Mouse (Mus musculus): ENCODE results near the gene Gria3. TPM values are rescaled to one million over a fixed set of nuclear protein-coding genes. Genes with fewer than 3 reads are reported as not detected.

Gene Gria3
- 8.1 and 8.2 TPM in 2 replicates for polyA plus RNA-seq (2011; ENCODE audit: insufficient read depth, insufficient read length, low read depth, missing spikeins)

DNA sequence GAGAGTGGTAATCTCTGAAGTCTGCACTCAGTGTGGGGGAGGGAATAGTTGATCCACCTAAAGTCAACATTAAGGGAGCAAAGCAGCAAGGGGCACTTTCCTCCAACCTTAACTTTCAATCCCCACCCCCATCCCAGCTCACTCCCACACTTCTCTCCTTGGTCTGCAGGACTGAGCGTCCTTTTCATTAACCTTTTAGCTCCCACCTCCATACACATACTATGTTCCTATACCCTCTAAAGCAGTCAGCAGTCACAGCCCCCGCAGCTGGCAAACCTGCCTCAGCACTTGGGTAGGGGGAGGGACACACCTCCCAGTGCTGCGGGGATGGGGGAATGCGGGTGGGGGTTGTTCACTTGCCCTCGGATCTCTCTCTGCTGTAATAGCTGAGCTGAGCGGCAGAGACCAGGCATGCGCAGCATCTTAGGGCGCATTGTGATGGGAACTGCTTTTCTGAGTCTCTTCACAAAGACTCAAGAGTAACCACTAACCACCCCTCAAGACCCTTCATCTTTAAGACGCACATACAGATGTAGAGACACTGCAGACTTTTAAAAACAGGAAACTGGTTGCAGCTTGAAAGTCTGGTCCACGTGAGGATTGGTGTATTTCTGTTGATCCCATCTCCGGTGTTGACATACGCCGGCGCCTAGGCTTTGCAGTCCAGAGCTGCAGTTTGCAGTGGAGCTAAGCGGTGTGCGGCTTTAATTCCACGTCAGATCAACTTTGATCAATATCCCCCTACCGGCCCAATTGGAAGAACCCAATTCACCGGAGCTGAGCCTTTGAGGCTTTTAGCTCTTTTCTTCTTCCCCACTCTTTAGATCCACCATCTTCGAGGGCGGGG, at the start of gene Gria3:
Gria3 (plus strand) TSS at position 797 of the 847 bp plus-strand sequence.
- peak within 1 kb of the TSS; percentile 69 for H3K4me3 ChIP-seq (ENCODE audit: low read depth, low read length)
- no peaks in the 10 kb centered on the region for H3K27me3 ChIP-seq (ENCODE audit: control insufficient read depth, insufficient read depth, low read length, poor library complexity, severe bottlenecking)
- H3K27ac ChIP-seq (ENCODE audit: insufficient read depth, low read length): no peak within 1 kb of the TSS
- H3K9me3 ChIP-seq (replicated peaks; ENCODE audit: control insufficient read depth, insufficient read depth, low read length, poor library complexity, severe bottlenecking): no peaks in the 10 kb centered on the region
- peak within 1 kb of the TSS; percentile 58 for H3K9ac ChIP-seq (ENCODE audit: low read depth, poor library complexity, severe bottlenecking)
- TF ChIP-seq POLR2A (IDR thresholded peaks at IDR 0.05; ENCODE audit: insufficient read depth, low read length) (no peak), EP300 (IDR thresholded peaks at IDR 0.05; ENCODE audit: insufficient read depth, low read depth, low read length) (no peak), CTCF (IDR thresholded peaks at IDR 0.05; ENCODE audit: low read depth, low read length) (no peak)
- H3K36me3 ChIP-seq (ENCODE audit: control insufficient read depth, insufficient read depth, low read length, poor library complexity, severe bottlenecking): no peaks in the 10 kb centered on the region
- H3K4me1 ChIP-seq (ENCODE audit: control insufficient read depth, insufficient read depth, low read length): peaks cover 2% of the 10 kb centered on the region

DNA sequence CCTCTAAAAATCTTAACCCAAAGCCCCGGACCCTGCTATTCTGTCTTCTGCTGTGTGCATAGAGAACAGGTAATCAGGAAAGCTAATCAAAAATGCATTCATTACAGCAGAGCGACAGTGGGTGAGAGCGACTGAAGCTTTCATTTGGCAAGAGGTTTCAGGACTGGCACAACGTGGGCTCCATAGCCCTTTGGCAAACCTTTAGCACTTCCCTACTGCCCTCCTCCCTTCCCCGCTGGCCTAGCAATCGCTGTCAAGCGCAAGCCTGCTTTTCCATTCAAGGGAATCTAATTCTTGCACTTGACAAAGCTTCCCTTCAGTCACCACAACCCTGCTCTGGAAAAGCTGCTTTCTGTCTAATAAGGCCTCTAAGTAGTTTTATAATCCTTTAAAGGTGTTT, 13.6 kb upstream of the Gria3 start:
- Histone ChIP-seq H3K4me3 (ENCODE audit: low read depth, low read length) (no peak overlapping the region), H3K36me3 (ENCODE audit: control insufficient read depth, insufficient read depth, low read length, poor library complexity, severe bottlenecking) (no peaks in the 10 kb centered on the region), H3K9ac (ENCODE audit: low read depth, poor library complexity, severe bottlenecking) (no peak overlapping the region), H3K9me3 (replicated peaks; ENCODE audit: control insufficient read depth, insufficient read depth, low read length, poor library complexity, severe bottlenecking) (no peaks in the 10 kb centered on the region), H3K27ac (ENCODE audit: insufficient read depth, low read length) (no peak overlapping the region), H3K4me1 (ENCODE audit: control insufficient read depth, insufficient read depth, low read length) (no peaks in the 10 kb centered on the region), H3K27me3 (ENCODE audit: control insufficient read depth, insufficient read depth, low read length, poor library complexity, severe bottlenecking) (no peaks in the 10 kb centered on the region)
- no peak for TF ChIP-seq CTCF (IDR thresholded peaks at IDR 0.05; ENCODE audit: low read depth, low read length)

DNA sequence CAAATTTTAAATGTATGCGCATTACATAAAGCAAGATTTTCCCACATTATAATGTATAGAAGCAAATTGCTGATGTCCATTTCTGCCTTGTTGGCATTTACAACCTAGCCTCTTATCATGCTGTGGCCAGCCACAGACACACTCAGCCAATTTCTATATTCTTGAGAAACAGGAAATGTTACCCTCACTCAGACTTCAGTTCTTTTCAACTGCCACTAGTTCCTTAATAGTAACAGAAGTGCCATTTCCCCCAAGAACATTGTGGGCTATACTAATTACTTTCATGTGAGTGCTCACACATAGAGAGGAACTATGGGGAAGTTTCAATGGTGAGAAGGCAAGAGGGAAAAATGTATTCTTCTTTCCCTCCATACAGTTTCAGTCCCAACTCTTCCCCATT, 11.6 kb upstream of the Gria3 start:
- Histone ChIP-seq H3K9me3 (replicated peaks; ENCODE audit: control insufficient read depth, insufficient read depth, low read length, poor library complexity, severe bottlenecking) (no peaks in the 10 kb centered on the region), H3K27me3 (ENCODE audit: control insufficient read depth, insufficient read depth, low read length, poor library complexity, severe bottlenecking) (no peaks in the 10 kb centered on the region), H3K4me3 (ENCODE audit: low read depth, low read length) (no peak overlapping the region), H3K4me1 (ENCODE audit: control insufficient read depth, insufficient read depth, low read length) (no peaks in the 10 kb centered on the region), H3K27ac (ENCODE audit: insufficient read depth, low read length) (no peak overlapping the region), H3K9ac (ENCODE audit: low read depth, poor library complexity, severe bottlenecking) (no peak overlapping the region), H3K36me3 (ENCODE audit: control insufficient read depth, insufficient read depth, low read length, poor library complexity, severe bottlenecking) (no peaks in the 10 kb centered on the region)
- TF ChIP-seq CTCF (IDR thresholded peaks at IDR 0.05; ENCODE audit: low read depth, low read length): no peak
- TF ChIP-seq EP300 (IDR thresholded peaks at IDR 0.05; ENCODE audit: insufficient read depth, low read depth, low read length): no peak
- no peak for TF ChIP-seq POLR2A (IDR thresholded peaks at IDR 0.05; ENCODE audit: insufficient read depth, low read length)

DNA sequence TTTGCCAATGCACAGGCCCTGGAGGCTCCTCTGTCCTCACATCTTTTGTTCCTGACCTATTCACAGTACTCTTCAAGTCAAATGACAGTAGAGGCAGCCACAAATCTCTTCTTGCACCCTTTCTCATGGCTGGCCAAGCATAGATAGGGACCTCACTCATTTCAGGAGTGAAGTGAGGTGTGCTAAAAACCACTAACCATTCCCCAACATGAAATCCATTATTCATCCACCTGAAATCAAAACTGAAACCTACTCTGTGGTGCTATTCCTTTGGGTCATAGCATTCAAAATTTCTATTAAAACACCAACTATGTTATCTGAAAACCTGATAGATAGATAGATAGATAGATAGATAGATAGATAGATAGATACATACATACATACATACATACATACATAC, 2.2 kb upstream of the Gria3 start:
- Histone ChIP-seq H3K9ac (ENCODE audit: low read depth, poor library complexity, severe bottlenecking) (no peak overlapping the region), H3K9me3 (replicated peaks; ENCODE audit: control insufficient read depth, insufficient read depth, low read length, poor library complexity, severe bottlenecking) (no peaks in the 10 kb centered on the region), H3K4me1 (ENCODE audit: control insufficient read depth, insufficient read depth, low read length) (peaks cover 1% of the 10 kb centered on the region), H3K36me3 (ENCODE audit: control insufficient read depth, insufficient read depth, low read length, poor library complexity, severe bottlenecking) (no peaks in the 10 kb centered on the region), H3K27ac (ENCODE audit: insufficient read depth, low read length) (no peak overlapping the region), H3K27me3 (ENCODE audit: control insufficient read depth, insufficient read depth, low read length, poor library complexity, severe bottlenecking) (no peaks in the 10 kb centered on the region), H3K4me3 (ENCODE audit: low read depth, low read length) (no peak overlapping the region)
- TF ChIP-seq POLR2A (IDR thresholded peaks at IDR 0.05; ENCODE audit: insufficient read depth, low read length) (no peak), CTCF (IDR thresholded peaks at IDR 0.05; ENCODE audit: low read depth, low read length) (no peak), EP300 (IDR thresholded peaks at IDR 0.05; ENCODE audit: insufficient read depth, low read depth, low read length) (no peak)

DNA sequence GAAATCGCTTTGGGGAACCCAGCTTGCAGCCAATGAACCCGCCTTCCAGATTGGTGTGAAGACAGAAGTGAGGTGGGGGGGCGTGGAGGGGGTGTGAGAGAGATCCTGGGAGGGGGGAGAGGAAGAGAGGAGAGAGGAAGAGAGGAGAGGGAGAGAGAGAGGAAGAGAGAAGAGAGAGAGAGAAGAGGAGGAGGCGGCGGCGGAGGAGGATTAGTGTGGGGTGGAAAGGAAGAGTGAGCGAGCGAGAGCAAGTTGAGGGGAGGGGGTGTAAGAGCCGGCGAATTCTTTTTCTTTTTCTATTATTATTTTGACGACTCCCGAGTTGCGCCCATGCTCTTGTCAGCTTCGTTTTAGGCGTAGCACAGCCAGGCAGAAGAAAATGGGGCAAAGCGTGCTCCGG, 532 bp downstream of the Gria3 start:
- H3K9ac ChIP-seq (ENCODE audit: low read depth, poor library complexity, severe bottlenecking): peak overlapping the region; percentile 58

DNA sequence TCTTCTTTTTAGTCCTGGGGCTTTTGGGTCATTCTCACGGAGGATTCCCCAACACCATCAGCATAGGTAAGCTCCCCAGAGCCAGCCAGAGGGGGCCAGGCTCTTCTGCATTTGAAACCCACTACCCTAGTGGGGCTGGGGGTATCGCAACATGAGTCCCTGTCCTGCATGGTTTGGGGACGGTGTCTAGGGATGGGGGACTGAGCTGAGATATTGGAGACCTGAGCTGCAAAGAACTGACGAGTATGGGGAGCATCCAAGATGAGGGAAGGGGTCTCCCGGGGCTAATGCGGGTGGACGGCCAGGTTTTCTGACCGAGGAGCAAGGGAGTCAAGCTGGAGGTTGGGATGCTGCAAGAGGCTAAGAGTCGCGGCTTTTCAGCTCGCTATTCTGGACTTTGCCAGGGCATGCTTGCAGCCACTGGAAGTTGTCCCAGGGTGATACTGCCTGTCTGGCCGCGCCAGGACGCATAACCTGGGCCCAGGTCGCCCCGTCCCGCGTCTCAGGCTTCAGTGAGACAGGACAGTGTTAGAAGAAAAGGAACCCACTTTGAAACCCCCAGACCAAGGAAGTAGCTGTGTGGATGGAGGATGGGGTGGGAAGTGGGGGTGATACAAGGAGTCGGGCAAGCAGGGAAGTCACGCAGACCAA, 1.1 kb downstream of the Gria3 start:
- no peaks in the 10 kb centered on the region for H3K9me3 ChIP-seq (replicated peaks; ENCODE audit: control insufficient read depth, insufficient read depth, low read length, poor library complexity, severe bottlenecking)
- no peak for TF ChIP-seq POLR2A (IDR thresholded peaks at IDR 0.05; ENCODE audit: insufficient read depth, low read length)
- no peak for TF ChIP-seq EP300 (IDR thresholded peaks at IDR 0.05; ENCODE audit: insufficient read depth, low read depth, low read length)
- no peak for TF ChIP-seq CTCF (IDR thresholded peaks at IDR 0.05; ENCODE audit: low read depth, low read length)
- no peak overlapping the region for H3K27ac ChIP-seq (ENCODE audit: insufficient read depth, low read length)
- peak overlapping the region; percentile 58 for H3K9ac ChIP-seq (ENCODE audit: low read depth, poor library complexity, severe bottlenecking)
- no peaks in the 10 kb centered on the region for H3K27me3 ChIP-seq (ENCODE audit: control insufficient read depth, insufficient read depth, low read length, poor library complexity, severe bottlenecking)
- H3K4me3 ChIP-seq (ENCODE audit: low read depth, low read length): peak overlapping the region; percentile 69
- no peaks in the 10 kb centered on the region for H3K36me3 ChIP-seq (ENCODE audit: control insufficient read depth, insufficient read depth, low read length, poor library complexity, severe bottlenecking)
- H3K4me1 ChIP-seq (ENCODE audit: control insufficient read depth, insufficient read depth, low read length): peaks cover 2% of the 10 kb centered on the region

More for the DNA sequence above, 532 bp downstream of the Gria3 start:
- Histone ChIP-seq H3K36me3 (ENCODE audit: control insufficient read depth, insufficient read depth, low read length, poor library complexity, severe bottlenecking) (no peaks in the 10 kb centered on the region), H3K27ac (ENCODE audit: insufficient read depth, low read length) (no peak overlapping the region), H3K27me3 (ENCODE audit: control insufficient read depth, insufficient read depth, low read length, poor library complexity, severe bottlenecking) (no peaks in the 10 kb centered on the region), H3K4me3 (ENCODE audit: low read depth, low read length) (peak overlapping the region; percentile 69), H3K4me1 (ENCODE audit: control insufficient read depth, insufficient read depth, low read length) (peaks cover 2% of the 10 kb centered on the region), H3K9me3 (replicated peaks; ENCODE audit: control insufficient read depth, insufficient read depth, low read length, poor library complexity, severe bottlenecking) (no peaks in the 10 kb centered on the region)
- TF ChIP-seq POLR2A (IDR thresholded peaks at IDR 0.05; ENCODE audit: insufficient read depth, low read length): no peak
- no peak for TF ChIP-seq EP300 (IDR thresholded peaks at IDR 0.05; ENCODE audit: insufficient read depth, low read depth, low read length)
- TF ChIP-seq CTCF (IDR thresholded peaks at IDR 0.05; ENCODE audit: low read depth, low read length): no peak

All from ES-Bruce4 (cell line).